Mouse (Mus musculus) heart, postnatal 25 days (tissue): ENCODE data around the gene Skap1. TPM values are rescaled to one million over a fixed set of nuclear protein-coding genes. Genes with fewer than 3 reads are reported as not detected.

Source experiments
- DNase-seq: peaks from one replicate; pipeline ENCODE4 v3.0.0; 2022; ENCODE audit warnings: low spot score
- intact Hi-C: fragments of 180-260 bp; cut with DNase I; formaldehyde crosslinking; loops from one replicate; pipeline ENCODE4 v1.15.1; 2025
- total RNA-seq, 2 experiments: library from RNA; stranded (reverse); gene quantifications; 2 replicates each; pipeline ENCODE4 v1.2.3; 2021

The Skap1 gene
- total RNA-seq, 2 experiments from 2014 or later, result 0.17 TPM; not detected in 1

- intact Hi-C loops, result no loop called here
- no peak for DNase-seq
Measured at GRCm38 (mm10) chr11:96542561-96542960, 78.2 kb downstream of the Skap1 start.

- DNase-seq, result no peak
- intact Hi-C loops, result no loop called here
Measured at GRCm38 (mm10) chr11:96546428-96546827, 82.0 kb downstream of the Skap1 start.

- intact Hi-C loops, result loop anchor here (5.0 to 10.0 kb wide), 5 partner anchors 71 to 314 kb away; partner anchors contain the start of gene Hoxb5
- DNase-seq, result no peak
Measured at GRCm38 (mm10) chr11:96550960-96551703, 86.7 kb downstream of the Skap1 start.

- DNase-seq, result no peak
Measured at GRCm38 (mm10) chr11:96553091-96553490, 88.7 kb downstream of the Skap1 start.

GRCm38 (mm10) chr11:96560229-96560628 is 95.8 kb downstream of the Skap1 start:
- DNase-seq, result no peak
- intact Hi-C loops, result no loop called here

More at GRCm38 (mm10) chr11:96553091-96553490, 88.7 kb downstream of the Skap1 start:
- intact Hi-C loops, result loop anchor here (5.0 to 10.0 kb wide), 5 partner anchors 69 to 312 kb away; partner anchors contain the start of gene Hoxb5

- intact Hi-C loops, result no loop called here
- no peak for DNase-seq
Measured at GRCm38 (mm10) chr11:96564088-96564487, 99.7 kb downstream of the Skap1 start.

DNA sequence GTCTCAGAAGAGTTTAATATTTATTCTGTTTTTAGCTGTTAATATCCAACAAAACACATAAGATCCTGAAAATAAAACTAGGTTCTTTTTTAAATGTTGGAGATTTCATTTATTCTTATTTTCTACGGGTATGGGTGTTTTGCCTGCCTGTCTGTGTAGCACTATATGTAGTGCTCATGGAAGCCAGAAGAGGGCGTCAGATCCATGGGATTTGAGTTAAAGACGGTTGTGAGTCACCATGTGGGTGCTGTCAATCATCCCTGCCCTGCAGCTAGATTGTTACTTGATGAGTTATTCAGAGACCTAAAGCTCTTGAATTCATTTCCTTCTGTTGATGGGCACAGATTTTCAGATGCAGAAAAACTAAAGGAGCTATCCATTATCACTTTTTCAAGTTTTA is 108.1 kb downstream of the Skap1 start:
- intact Hi-C loops, result no loop called here
- DNase-seq, result no peak

- DNase-seq, result no peak
- intact Hi-C loops, result no loop called here
Measured at GRCm38 (mm10) chr11:96576491-96577427, 112.4 kb downstream of the Skap1 start.

DNA sequence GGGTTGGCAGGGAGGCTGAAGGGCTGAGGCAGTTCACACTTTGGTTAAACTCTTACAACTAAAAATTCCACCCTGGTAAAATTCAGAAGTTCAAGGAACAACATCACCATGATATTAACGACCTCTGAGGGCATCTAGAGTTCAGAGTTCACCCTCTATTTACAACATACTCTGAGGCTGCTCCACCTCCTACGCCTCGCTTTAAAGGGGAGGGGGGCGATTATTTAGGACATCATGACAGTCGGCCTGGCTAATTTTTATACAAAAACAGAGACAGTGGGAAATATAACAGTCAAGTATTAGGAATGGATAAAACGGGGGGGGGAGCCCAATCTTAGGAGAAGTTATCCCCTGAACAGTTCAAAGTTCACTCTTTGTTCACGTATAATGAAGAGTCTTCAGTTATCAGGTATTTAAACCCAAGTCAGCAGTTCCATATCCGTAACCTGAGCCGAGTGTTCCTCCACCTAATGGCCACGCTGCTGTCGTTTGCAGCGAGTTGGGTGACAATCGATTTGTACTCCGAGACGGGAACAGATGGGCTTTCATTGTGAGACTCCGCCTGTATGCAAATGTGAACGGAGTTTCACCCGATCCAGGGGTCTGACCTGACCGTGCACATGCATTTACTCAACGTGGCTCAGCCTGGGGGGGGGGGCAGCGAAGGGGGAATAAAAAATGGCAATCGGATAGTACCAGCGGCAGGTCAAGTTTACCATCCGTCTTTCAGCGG is 114.3 kb downstream of the Skap1 start:
- DNase-seq, result no peak
- intact Hi-C loops, result no loop called here

DNA sequence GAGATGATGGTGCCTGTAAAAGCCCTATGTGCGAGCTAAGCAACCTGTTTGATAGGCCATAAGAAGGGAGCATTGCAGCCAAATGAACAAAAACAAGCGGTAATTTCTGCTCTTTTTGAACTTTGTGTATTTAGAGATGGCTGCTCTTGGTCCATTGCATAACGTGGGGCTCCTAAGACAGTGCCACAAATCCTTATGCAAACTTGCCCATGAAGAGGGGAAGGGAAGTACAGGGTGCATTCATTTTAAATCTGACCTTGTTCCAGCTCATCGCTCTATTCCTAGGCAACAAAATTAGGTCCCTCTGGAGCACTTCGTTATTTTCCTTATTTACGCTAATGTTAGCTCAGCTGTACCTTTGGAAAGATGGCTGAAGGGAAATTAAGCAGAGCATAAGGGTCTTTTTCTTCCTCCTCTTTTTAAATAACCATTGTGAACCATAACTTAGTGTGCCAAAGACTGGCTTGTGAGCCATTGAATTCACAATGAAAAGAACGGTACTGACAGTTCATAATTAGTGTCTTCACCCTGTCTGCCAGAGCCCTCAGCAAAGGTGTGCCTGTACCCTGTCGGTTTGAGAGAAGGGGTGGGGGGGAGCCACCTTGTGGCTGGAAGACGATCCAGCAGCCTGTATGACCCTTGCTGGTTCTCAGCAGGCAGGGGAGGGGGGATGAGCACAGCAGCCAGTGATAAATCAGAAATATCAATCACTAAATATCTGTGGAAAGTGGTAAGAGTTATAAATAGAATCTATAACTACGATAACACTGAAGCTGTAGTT is 117.4 kb downstream of the Skap1 start:
- no peak for DNase-seq
- intact Hi-C loops, result loop anchor here (5.0 kb wide), 1 partner anchor 91 kb away; no protein-coding TSS in a partner anchor

DNA sequence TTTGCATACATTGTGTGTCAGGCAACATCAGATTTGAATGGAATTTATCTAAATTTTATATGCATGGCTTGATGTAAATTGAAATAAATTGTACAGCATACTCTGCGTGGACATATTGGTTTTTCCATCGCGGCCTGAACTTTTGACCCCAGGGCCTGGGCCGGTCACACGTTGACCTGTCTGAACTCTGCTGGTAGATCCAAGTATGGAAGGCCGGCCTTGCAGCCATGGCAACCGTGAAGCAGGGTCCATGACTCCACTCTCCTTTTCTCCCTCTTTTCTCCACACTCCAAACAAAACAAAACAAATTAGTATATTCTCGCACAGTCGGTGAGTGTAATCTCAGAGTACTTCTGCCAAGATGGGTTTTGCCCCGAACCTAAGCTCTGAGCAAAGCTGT is 118.2 kb downstream of the Skap1 start:
- no peak for DNase-seq
- intact Hi-C loops, result loop anchor here (5.0 kb wide), 1 partner anchor 90 kb away; no protein-coding TSS in a partner anchor

DNA sequence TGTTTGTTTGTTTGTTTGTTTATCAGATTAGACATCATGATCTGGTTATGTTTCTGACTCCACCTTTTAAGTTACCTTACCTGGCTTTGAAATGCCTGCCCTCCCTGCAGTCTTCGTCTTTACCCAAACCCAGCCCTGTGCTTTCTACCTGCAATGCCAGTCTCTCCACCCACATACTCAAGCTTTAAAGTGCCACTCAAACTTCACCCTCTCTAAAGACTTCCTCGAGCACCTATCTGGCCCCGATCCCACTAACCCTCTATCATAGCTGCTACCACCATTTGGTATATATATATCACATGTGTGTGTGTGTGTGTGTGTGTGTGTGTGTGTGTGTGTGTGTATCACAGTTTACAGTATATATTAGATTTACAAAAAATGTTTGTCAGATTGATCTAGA is 125.4 kb downstream of the Skap1 start:
- intact Hi-C loops, result loop anchor here (5.0 kb wide), 1 partner anchor 32 kb away; no protein-coding TSS in a partner anchor
- no peak for DNase-seq

GRCm38 (mm10) chr11:96595890-96596289 is 131.5 kb downstream of the Skap1 start:
- no peak for DNase-seq
- intact Hi-C loops, result no loop called here

- DNase-seq, result no peak
- intact Hi-C loops, result no loop called here
Measured at GRCm38 (mm10) chr11:96596301-96596700, 131.9 kb downstream of the Skap1 start.

- intact Hi-C loops, result no loop called here
- DNase-seq, result no peak
Measured at GRCm38 (mm10) chr11:96602806-96603205, 138.4 kb downstream of the Skap1 start.

GRCm38 (mm10) chr11:96604306-96604705 is 139.9 kb downstream of the Skap1 start:
- no peak for DNase-seq
- intact Hi-C loops, result no loop called here

DNA sequence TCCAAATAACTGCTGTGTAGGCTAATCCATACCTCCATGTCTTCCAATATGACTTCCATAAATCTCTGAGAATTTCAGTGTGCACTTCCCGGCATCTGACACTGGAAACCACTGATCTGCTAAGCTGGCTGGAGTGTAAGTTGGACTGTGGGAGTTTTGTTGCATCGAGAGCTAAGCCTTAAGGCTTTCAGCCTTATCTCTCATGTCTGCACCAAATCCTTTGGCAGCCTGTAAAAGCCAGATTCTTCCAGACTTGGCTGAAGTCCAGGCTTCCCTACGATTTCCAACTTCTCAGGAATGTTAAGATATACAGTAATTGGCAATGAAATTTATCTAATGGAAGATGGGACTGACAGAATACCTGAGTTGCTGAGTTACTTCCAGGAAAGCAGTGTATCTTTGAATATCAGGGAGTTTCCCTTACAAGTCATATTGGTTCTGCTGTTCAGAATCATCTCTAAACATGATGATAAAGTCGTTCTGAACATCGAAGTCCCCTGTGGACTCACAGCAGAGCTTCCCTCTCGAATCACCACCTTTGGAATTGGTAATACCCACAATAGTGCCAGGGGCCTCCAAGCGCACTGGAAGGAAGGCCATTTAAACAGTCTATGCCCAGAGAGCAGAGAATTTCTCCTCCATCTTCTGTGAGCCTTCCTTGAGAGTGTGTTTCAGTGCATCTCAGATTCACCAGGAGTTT is 140.5 kb downstream of the Skap1 start:
- DNase-seq, result no peak
- intact Hi-C loops, result no loop called here

DNA sequence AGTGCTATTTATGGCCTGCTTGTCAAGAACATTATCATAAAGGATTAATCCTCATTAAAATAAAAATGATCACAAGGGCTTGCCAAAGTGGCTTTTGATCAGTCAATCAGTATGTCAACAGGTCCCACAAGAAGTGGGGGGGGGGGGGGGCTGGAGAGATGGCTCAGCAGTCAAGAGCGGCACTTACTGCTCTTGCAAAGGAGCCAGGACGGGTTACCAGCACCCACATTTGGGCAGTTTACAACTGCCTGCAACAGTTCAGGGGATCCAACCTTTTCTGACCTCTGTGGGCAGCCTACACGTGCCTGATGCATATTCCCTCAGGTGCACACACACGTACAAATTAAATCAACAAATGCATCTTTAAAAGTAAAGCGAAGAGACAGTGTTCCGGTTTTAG is 141.1 kb downstream of the Skap1 start:
- DNase-seq, result no peak
- intact Hi-C loops, result no loop called here

- intact Hi-C loops, result no loop called here
- DNase-seq, result no peak
Measured at GRCm38 (mm10) chr11:96612596-96612995, 148.2 kb downstream of the Skap1 start.
